Mouse (Mus musculus) liver, adult 2 months (tissue): Measurements from ENCODE around the gene Zfp618.

Experiments
- CTCF ChIP-seq: fragments of 200-500 bp; IDR thresholded peaks from 2 replicates; pipeline ENCODE4 v1.5.1; 2011; ENCODE audit warnings: low read depth, low read length, control low read depth
- POLR2A ChIP-seq: fragments of 200-500 bp; IDR thresholded peaks from 2 replicates; pipeline ENCODE4 v1.6.1; 2011; ENCODE audit warnings: low read length, control low read depth; ENCODE audit not compliant: insufficient read depth; ENCODE audit errors: extremely low read depth

DNA sequence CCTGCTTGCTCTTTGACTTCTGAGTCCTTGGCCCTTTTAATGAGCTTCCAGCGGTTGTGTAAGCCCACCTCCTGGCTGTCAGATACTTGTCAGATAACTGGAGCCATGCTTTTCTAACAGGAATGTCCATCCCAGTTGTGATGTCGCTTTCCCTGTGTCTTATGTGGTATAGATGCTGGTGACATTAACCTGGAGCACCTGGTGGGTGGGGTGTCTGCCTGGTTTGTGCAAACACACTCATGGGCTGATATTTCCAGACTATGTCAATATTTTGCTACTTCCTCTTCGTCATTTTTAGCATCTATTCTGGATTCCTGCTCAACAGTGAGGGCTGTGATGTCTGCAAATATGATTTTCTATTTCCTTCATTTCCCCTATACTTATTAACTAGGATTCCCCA lies 43.4 kb downstream of the Zfp618 start:
- TF ChIP-seq CTCF (no peak), POLR2A (no peak)
